Mouse (Mus musculus): ENCODE measurements around the gene Mrpl33.
A peak's percentile ranks its signal among the peaks of the same experiment; 100 is the strongest.
"Not testable (repeated sequence)": the region's sequence is repeated elsewhere in the genome, so short reads cannot be mapped to it uniquely, and the experiment has no call there.

Gene Mrpl33

GRCm38 (mm10) chr5:31596481-31597429, at the start of gene Mrpl33:
Gene Mrpl33 (plus strand): TSS chr5:31596935.
- peak; percentile 57 for DNase-seq

- no peak for DNase-seq
Observed at GRCm38 (mm10) chr5:31559401-31559800, 37.3 kb upstream of the Mrpl33 start.

GRCm38 (mm10) chr5:31560352-31560751, 36.4 kb upstream of the Mrpl33 start:
- DNase-seq, result no peak

GRCm38 (mm10) chr5:31562036-31562666, 34.6 kb upstream of the Mrpl33 start:
- DNase-seq, result peak; percentile 82

DNA sequence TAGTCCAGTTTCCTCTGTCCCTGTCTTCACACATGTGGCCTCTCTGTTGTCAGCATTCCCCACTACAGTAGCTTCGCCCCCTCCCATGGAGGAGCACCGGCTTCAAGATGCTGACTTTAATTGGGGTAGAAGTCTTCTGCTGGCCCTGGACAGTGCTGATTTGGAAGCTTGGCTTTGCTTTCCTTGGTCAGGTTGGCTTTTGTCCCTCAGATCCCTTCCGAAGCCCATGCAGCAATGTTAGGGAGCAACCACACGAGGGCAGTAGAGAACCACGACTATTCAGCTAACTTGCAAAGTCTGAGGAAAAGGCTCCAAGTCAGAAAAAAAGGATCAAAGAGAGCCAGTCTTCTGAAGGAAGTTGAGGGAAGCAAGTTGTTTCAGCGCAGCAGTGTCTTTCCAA, 33.2 kb upstream of the Mrpl33 start:
- peak; percentile 87 for DNase-seq

- DNase-seq, result no peak
Observed at GRCm38 (mm10) chr5:31563905-31564304, 32.8 kb upstream of the Mrpl33 start.

GRCm38 (mm10) chr5:31564976-31565375, 31.8 kb upstream of the Mrpl33 start:
- DNase-seq, result no peak

DNA sequence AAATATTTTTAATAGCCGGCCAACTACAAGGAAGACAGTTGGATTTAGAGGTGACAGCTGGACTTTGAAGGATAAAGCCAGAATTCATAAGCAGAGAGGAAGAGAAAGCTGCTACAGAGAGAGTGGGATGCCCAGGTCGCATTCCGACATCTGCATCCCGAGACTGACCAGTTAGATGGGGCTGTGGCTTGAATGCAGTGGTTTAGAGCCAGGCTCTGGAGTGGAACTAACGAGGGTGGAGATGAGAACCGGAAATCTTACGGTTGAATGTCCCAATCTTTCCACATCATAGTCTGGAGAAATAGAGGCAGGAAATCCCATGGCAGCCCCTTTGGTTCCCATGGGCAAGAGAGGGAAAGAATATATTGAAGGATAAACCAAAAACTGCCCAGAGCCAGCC, 30.7 kb upstream of the Mrpl33 start:
- DNase-seq, result no peak

- DNase-seq, result no peak
Observed at GRCm38 (mm10) chr5:31566457-31566856, 30.3 kb upstream of the Mrpl33 start.

DNA sequence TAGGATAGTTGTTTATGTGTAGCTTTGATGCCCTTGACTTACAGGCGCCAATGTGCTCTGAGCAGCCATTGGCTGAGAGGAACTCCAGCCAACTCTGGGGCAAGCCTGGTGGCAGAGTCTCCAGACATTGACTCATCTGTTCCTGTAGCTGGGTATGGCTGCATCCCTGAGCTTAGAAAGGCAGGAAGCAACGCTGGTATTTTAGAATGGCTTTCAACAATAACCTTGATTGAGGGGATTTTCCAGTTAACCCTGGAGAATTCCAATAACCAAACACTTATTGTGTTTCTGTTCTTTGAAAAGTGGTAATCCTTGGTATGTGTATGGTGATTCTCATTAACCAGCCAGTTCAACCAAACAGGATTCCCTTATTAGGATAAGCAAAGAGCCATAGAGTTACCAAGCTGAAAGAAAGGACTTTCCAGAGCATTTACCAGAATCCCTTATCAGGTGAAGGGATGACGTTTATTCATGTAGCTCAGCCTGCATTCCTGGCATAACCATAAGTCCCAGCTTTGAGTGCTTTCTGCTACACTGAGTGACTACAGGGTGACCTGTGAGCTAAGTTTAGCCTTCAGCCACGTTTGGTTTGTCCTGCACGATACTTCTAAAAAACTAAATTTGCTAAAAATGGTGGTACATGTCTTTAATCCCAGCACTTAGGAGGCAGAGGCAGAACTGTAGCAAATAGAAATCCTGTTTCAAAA, 28.6 kb upstream of the Mrpl33 start:
- DNase-seq, result no peak

DNA sequence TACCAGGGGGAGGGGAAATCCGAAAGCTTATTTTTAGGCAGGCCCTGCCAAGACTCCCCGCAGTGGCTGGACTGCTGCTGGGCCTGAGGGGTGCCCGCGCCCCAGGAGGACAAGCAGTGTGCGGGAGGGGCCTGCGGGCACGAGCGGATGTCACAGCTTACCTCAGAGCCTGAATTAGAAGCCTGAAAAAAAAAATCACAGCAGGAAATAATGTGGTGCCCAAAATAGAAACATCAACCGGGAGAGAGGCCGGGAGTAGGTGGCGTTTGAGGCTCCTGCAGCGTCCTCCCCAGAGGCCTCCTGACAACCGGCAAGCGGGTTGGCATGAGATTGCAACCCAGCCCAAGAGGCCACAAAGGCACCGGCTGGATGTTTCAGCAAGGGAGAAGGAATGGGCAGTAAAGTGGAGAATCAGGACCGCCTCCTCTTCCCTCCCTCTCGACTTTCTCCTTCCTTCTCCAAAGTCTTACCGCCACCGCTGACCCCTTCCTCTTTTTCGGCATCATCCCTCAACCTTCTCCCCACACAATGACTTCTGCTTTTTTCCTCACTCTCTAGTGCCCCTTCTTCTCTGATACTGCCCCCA, 25.6 kb upstream of the Mrpl33 start:
- DNase-seq, result peak; percentile 76

DNA sequence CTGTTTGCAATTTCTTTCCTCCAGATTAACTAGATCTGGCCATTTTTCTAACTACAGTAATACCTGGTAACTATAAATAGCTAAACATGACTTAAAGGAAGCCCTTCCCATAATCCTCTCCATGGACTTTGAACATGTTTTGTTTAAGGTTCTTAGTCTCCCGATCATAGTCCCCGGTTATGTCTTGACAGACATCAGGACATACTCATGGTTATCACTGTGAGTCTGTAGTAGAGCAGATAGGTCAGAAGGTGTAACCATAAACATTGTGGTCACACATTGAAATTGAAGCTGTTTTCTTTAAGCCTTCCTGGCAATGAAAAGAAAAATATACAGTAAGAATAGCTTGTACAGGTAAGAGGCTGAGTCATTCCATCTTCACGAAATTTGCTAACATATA, 23.0 kb upstream of the Mrpl33 start:
- no peak for DNase-seq

GRCm38 (mm10) chr5:31576539-31576975, 20.2 kb upstream of the Mrpl33 start:
- peak; percentile 54 for DNase-seq

GRCm38 (mm10) chr5:31581263-31581662, 15.5 kb upstream of the Mrpl33 start:
- no peak for DNase-seq

GRCm38 (mm10) chr5:31581932-31582331, 14.8 kb upstream of the Mrpl33 start:
- DNase-seq, result no peak

- peak; percentile 85 for DNase-seq
Observed at GRCm38 (mm10) chr5:31583261-31583660, 13.5 kb upstream of the Mrpl33 start.

DNA sequence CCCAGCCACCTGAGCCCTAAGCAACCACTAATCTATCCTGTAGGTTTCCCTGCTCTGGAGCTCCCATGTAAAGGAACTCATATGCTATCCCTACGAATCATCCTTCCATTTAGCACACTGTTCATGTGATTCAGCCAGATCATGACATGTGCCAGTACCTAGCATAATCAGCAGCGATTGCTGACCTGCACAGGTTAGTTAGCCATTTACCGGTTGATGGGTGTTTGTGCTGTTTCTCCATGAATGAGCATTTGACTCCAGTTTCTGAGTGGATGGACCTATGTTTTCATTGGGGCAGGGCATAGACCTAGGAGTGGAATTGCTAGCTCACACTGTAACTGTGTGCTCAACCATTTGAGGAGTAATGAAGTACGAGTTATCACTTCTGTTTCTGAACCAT, 11.2 kb upstream of the Mrpl33 start:
- no peak for DNase-seq

- no peak for DNase-seq
Observed at GRCm38 (mm10) chr5:31588016-31588415, 8.7 kb upstream of the Mrpl33 start.

DNA sequence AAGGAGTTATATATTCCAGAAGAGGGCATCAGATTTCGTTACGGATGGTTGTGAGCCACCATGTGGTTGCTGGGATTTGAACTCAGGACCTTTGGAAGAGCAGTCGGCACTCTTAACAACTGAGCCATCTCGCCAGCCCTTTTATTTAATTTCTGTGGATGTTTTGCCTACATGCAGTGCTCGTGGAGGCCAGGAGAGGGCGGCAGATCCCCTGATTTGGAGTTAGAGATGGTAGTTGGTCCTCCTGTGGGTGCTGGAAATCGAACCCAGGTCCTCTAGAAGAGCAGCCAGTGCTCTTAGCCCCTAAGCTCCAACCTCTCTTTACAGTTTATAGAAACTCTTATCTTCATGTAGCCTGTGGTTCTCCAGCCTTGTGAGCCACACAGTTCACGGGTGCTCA, 8.1 kb upstream of the Mrpl33 start:
- not testable (repeated sequence) for DNase-seq

- peak; percentile 50 for DNase-seq
Observed at GRCm38 (mm10) chr5:31589711-31590319, 6.9 kb upstream of the Mrpl33 start.

DNA sequence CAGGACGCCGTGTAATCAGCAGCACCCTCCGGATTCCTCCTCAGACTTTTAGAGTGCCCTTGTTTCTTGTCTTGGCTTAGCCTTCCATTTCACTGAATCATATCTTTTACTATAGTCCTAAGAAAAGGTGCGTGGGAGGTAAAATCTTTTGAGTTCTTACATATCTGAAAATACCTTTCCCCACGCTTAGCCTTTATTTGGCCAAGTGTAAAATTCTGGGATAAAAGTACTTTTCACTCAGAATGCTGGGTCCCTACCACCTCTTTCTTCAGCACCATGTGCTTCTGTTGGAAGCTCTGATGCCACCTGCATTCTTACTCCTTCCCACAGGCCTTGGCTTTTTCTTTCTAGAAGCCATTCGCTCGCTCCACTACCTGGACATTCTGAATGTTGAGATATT, 5.6 kb upstream of the Mrpl33 start:
- no peak for DNase-seq

DNA sequence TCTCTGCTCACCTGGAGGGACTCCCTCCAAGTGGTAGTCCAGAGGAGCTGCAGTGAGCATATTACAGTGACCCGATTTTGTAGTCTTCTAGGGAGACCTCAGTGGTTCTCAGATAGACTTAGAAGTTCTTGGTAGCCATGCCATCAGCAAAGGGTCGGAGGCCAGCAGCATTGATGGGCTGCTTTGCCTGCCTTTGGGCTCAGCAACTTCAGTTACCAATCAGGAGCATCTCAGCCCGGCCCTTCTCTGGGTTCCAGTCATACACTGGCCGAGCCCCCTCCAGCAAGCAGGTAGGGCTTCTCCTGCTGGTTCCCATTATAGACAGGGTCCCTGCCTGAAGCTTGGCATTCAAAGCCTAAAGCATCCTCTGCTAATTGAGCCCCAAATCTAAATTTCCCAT, 867 bp upstream of the Mrpl33 start:
- DNase-seq, result no peak

All from kidney, postnatal 10 days (tissue).